Mouse (Mus musculus): Measurements from ENCODE around the gene Ppp1r3d. TPM values are rescaled to one million over a fixed set of nuclear protein-coding genes. Genes with fewer than 3 reads are reported as not detected.

Gene Ppp1r3d
- total RNA-seq, 2 experiments from 2014 or later = 3.0 to 6.3 TPM

DNA sequence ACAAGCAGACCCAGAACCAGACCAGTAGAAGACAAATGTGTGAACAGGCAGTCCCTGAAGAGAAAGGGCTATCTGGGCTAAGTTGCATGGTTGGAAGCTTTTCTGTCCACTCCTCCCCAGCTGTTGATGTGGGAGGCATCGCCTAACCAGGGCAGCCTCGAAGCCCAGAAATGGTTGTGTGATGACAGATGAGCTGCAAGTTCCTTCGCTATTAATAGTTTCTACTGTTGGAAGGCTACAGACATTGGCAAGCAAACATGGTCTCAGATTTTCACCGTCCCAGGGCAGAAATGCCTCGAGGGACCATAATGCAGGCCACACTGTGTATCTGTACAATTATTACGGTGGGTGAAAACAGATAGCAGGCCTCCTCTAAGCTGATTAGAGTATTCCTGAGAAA lies 1.7 kb downstream of the Ppp1r3d start:
- peak; percentile 78 for DNase-seq

DNA sequence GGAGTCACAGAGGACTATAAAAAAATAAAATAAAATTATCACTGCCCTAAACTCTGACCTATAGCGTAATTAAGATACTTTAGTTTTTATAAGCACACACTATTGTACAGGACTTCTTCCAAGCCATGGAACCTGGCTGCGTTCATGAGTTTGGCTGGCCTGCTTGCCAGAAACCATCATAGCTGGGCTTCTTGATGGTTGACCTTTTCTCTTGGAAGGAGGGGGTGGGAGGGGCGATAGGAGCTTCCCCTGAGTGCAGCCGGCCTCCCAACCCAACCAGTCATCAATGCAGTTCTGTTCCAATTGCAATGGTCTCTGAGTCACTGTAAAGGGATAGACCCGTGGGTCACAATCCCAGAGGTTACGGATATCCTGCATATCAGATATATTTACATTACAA lies 4.0 kb downstream of the Ppp1r3d start:
- no peak for TF ChIP-seq CTCF (IDR thresholded peaks at IDR 0.05)
- intact Hi-C loops (cut with DNase I) = loop anchor here (5.0 kb wide), 1 partner anchor 82 kb away; no protein-coding TSS in a partner anchor
- peak overlapping the region; percentile 49; the same call in 1 of the 2 replicates for H3K27ac ChIP-seq
- H3K4me3 ChIP-seq = no peak overlapping the region
- peak; percentile 44 for DNase-seq

More for the DNA sequence above, 1.7 kb downstream of the Ppp1r3d start:
- peak overlapping the region; percentile 92 for H3K27ac ChIP-seq
- H3K4me3 ChIP-seq = peak overlapping the region; percentile 76
- no peak for TF ChIP-seq CTCF (IDR thresholded peaks at IDR 0.05)
- intact Hi-C loops (cut with DNase I) = loop anchor here (5.0 kb wide), 1 partner anchor 80 kb away; no protein-coding TSS in a partner anchor

GRCm38 (mm10) chr2:178409024-178409423 lies 5.2 kb downstream of the Ppp1r3d start:
- intact Hi-C loops (cut with DNase I) = no loop called here
- TF ChIP-seq CTCF (IDR thresholded peaks at IDR 0.05) = no peak

DNA sequence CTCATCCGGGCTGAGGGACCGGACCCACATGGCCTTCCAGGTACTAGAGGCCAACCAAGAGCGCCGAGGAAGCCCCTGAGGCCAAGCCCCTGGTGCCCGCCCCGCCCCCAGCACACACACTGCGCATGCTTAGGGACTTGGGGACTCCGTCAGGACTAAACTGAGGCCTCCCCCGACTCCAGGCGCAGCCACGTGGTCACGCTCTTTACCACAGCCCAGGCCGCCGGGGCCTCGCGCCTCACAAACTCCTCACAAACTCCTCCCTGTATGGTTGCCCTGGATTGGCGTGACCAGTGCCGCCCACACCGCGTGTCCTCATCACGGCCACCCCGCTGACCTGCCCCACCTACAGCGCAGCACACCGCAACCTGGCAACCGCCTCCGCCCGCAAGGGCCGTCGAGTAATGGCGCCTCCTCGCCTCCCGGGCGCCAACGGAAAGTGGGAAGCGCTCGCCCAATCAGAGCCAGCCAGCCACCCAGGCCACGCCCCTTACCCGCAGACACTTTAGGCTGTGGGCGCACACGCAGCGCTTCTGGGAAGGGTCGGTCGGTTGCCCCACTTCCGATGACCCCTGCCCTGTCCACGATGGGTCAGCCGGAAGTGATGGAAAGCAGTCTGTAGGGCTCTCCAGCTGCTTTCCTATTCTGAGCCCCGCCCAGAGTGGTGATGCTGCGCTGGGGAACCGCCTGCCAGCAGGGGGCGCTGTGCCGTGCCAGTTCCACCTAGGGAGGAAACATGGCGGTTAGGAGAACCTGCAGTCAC lies 7.0 kb downstream of the Ppp1r3d start, which contains the start of gene Sycp2:
Sycp2 (minus strand) TSS at position 633 of the 763 bp plus-strand sequence.
- peak; percentile 46 for TF ChIP-seq CTCF (IDR thresholded peaks at IDR 0.05)
- intact Hi-C loops (cut with DNase I) = no loop called here
- DNase-seq = no peak
- Histone ChIP-seq H3K27ac (no peak within 1 kb of the TSS), H3K4me3 (no peak within 1 kb of the TSS)

More at GRCm38 (mm10) chr2:178409024-178409423, 5.2 kb downstream of the Ppp1r3d start:
- no peak for DNase-seq
- no peak overlapping the region for H3K27ac ChIP-seq
- H3K4me3 ChIP-seq = no peak overlapping the region

Other genes starting within 250 kb of the Ppp1r3d start
- under 1 TPM; 0.11 to 0.20 TPM for gene Sycp2, start 6.8 kb downstream of the Ppp1r3d start, total RNA-seq (2021)
- gene Fam217b, start 52 bp upstream of the Ppp1r3d start, total RNA-seq (2021) = 1 to 10 TPM; 1.8 to 3.1 TPM
- not detected for gene Cdh26, start 16.1 kb upstream of the Ppp1r3d start, total RNA-seq (2021)